Mouse (Mus musculus) mouse trophoblast stem cell (cell line): ENCODE measurements around the gene Cyp4f40.
"Not testable (repeated sequence)": the region's sequence is repeated elsewhere in the genome, so short reads cannot be mapped to it uniquely, and the experiment has no call there.

Experiments used
- in situ Hi-C, 2 experiments: fragments of 300-500 bp; cut with MseI, MboI; formaldehyde crosslinking; loops; 2 replicates in 1 of 2; 3 replicates in 1 of 2; pipeline ENCODE4 v1.15.1; 2025

The Cyp4f40 gene

DNA sequence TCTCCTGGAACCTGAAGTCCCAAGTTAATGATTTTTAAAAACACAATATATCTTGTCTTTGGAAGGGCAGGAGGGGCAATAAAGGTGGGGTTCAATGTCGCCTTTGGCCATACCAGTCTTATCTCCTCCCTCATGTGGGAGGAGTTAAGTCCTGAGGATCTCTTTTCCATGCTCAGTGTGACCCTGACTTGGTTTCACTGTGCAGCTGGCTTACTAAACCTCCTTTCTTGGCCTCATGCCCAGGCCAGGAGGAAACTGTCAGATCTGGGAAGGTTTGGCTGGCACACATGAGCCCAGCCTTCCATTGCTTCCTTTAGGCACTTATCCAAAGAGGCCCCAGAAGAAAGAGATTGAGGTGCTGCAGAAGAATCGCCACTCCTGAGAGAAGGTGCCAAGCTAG, at the start of gene Cyp4f40:
TSS of gene Cyp4f40 (plus strand) at position 189 of the 400 bp plus-strand sequence.
- in situ Hi-C loops = no loop called here

DNA sequence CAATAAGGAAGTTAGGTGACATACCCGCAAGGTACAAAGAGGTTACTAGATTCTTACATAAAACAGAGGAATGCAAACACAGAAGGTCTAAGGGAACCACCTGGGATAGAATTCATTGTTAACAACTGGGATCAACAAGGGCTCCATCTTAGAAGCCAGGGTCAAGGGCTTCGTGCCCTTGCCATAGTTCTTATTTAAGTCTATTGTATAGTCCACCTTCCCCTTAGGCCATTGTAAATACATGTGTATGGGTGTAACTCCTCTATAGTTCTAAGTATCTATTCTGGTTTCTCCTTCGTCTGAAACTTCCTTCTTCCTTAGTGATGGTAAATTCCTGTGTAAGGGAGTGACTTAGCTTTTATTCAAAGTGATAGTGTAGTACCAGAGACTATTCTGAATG, 48.5 kb upstream of the Cyp4f40 start:
- in situ Hi-C loops = not testable (repeated sequence)

DNA sequence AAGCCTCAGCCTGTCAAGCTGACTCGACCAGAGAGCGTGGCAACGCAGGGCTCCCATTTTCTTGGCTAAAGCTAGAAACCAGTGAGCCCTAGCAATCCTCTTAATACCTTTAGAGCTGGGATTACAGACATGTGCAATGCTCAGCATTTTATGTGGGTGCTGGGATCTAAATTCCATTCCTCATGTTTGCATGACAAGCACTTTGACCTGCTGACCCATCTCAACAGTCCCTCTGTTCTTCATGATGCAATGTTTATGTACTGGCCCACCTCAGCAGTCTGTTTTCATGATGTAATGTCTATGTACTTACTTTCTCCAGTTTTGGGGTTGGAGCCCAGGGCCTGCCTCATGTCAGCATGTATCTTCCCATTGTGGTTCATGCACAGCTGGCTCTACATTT, 47.8 kb upstream of the Cyp4f40 start:
- in situ Hi-C loops = no loop called here

DNA sequence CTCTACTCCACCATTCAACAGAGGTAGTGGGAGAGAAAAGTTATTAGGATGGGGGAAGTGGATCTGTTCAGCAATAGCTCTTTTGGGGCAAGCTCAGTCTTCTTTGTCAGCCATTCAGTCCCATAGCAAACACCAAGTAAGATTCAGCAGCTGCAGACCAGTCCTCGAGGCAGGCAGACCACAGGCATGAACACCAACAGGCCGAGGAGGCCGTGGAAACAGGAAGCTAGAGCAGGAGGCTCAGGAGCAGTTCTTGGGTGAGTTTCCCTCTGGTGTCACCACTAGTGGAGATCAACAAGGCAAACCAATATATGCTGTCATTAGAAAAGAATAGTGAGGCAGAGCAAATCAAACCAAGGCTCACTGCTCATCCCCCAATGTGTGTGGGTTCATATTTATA, 46.3 kb upstream of the Cyp4f40 start:
- in situ Hi-C loops = no loop called here

DNA sequence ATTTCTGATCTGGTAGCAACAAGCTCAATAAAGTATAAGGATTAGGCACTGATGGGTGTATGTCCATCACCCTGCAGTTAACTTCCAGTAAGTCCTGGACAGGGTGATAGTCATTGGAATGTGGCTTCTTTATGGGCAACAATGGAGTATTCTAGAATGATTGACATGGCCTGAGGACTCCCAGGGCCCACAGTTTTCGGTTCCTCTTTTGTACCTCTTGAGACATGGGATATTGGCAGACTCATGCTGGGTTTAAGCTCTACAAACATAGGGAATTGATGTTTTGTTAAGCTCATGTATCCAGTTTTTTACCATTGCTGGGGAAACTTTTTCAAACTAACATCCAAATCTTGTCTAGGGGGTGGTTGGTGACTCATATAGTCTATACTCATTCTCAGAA, 41.4 kb upstream of the Cyp4f40 start:
- in situ Hi-C loops = no loop called here

DNA sequence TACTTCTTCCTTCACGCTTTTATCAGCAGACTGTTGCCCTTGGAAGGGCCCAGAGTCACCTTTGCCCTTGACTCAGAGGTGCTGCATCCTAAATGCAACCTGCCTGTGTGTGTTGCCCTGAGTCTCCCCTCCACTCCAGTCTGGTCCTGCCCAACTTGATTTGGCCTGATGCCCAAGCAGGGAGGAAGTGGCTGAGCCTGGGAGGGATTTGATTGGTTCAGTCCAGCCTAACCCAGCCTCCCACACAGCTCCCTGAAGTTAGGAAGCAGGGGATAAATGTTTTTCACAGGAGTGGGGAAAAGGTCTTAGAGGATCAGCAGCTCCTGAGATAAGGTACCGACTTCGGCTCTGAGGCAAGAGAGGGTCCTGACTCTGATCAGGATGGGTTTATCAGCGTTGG, 37.7 kb upstream of the Cyp4f40 start, which contains the start of gene Cyp4f37:
TSS of gene Cyp4f37 (plus strand) at position 292 of the 400 bp plus-strand sequence.
- in situ Hi-C loops = not testable (repeated sequence)

DNA sequence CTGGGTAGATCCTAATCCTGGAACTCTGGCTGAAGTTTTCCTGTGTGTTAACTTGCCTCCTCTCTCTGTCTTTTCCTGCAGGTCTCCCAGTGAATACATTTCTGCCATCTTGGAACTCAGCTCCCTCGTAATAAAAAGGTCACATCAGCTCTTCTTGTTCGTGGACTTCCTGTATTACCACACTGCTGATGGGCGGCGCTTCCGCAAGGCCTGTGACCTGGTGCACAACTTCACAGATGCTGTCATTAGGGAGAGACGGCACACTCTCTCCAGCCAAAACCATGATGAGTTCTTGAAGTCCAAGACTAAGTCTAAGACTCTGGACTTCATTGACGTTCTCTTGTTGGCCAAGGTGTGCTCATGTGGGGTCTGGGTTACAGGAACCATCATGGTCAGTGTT, 29.0 kb upstream of the Cyp4f40 start:
- in situ Hi-C loops = loop anchor here (5.0 kb wide), 1 partner anchor 82 kb away; no protein-coding TSS in a partner anchor

DNA sequence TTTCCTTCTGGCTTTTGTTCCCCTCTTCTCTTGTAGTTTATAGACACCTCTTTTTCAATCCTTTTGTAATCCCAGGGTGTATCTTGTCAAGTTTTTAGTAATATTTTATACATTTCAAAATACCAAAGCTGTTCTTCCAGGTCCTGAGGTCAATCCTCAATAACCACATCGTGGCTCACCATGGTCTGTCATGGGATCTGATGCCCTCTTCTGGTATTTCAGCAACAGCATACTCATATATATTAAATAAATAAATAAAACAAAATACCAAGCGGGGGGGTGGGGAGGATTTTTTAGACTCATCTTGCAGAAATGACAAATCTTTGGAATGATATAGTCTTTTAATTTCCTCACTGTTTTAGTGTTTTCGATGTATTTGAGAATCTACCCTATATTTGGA, 26.8 kb upstream of the Cyp4f40 start:
- in situ Hi-C loops = loop anchor here (5.0 kb wide), 1 partner anchor 85 kb away; no protein-coding TSS in a partner anchor

DNA sequence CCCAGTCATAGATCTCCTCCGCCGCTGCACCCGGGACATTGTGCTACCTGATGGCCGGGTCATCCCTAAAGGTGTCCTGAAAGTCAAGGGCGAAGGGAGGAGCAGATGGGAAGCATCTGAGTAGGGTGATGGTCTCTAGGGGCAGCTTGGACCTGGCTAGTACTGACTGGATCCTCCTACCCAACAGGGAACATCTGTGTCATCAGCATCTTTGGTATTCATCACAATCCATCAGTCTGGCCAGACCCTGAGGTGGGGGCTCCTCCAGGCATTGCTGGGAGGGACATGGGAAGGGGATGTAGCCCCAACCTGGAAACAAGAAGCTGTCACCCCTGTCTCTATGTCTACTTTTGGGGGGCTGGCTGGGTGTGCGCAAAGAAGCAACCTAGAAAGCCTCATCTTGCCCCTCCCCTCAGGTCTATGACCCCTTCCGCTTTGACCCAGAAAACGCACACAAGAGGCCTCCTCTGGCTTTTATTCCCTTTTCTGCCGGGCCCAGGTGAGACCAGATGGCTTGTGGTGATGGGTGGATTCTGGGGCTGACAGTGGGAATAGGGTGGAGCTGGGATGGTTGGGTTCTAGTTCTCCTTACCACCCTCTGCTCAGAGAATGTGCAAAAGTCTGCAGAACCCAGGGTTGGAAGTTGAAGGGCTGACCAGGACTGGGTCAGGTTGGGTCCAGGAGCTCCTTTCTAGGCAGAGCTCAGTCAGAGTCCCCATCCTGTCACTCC, 24.3 kb upstream of the Cyp4f40 start:
- in situ Hi-C loops = loop anchor here (5.0 kb wide), 1 partner anchor 87 kb away; no protein-coding TSS in a partner anchor

DNA sequence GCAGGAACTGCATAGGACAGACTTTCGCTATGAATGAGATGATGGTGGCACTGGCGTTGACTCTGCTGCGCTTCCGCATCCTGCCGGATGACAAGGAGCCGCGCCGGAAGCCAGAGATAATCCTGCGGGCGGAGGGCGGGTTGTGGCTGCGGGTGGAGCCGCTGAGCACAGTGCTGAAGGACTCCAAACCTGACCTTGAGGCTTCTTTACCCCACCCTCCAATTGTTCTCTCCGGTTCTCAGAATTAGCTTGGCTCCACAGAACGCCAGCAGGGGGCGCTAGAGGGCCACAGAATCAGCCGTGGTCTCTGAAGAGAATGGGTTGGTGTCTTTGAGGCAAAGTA, 23.8 kb upstream of the Cyp4f40 start:
- in situ Hi-C loops = loop anchor here (5.0 kb wide), 1 partner anchor 88 kb away; no protein-coding TSS in a partner anchor

DNA sequence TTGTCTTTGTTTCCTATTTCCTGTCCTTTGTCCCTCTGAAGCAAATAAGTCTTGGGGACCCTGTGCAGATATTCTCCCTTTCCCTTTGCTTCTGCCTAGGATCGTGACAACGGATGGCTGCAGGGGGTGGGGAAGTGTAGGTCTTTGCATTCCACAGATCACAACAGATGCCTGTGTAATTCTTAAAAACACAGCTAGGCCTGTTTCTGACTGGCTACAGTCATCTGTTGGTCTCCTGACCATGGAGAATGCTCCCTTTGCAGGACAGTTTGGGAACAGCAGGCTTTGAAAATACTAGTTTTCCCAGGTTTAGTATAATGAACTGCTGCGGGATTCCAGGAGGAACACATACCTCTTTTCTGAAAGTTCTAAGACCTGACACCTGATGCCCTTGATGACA, 22.4 kb upstream of the Cyp4f40 start:
- in situ Hi-C loops = no loop called here

DNA sequence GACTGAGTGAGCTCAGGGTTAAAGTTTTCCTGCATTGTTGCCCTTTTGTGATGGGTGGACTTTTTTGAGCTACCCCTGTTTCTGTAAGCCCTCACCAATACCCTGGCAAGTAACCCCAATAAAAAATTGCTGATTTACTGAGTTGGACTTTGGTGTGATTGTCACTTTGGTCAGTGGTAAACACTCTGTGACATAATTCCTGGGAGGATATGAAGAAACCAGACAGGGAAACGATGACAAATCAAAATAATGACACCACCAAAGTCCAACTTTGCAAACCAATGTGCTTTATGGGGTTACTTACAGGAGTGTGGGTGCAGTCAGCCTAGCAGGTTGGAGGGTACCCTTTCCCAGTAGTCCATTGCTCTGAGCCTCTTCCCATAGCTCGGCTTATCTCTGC, 21.5 kb upstream of the Cyp4f40 start:
- in situ Hi-C loops = no loop called here

DNA sequence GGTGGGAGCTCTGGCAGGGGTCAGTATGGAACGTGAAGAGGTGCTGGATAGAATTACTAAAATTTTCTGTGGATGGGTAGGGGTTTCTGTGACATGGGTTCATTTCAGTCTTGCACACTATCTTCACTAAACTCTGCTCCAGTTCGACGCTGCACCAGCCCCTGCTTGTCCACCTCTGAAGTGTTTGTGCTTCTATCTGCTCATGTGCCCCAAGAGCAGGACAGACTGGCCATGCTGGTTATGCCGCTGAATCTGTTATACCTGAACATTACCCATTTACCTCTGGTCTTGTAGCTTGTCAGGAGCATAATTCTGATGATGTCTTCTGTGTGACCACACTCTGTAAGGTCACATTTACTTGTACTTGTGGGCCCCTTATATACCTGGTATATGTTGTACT, 12.1 kb upstream of the Cyp4f40 start:
- in situ Hi-C loops = no loop called here

DNA sequence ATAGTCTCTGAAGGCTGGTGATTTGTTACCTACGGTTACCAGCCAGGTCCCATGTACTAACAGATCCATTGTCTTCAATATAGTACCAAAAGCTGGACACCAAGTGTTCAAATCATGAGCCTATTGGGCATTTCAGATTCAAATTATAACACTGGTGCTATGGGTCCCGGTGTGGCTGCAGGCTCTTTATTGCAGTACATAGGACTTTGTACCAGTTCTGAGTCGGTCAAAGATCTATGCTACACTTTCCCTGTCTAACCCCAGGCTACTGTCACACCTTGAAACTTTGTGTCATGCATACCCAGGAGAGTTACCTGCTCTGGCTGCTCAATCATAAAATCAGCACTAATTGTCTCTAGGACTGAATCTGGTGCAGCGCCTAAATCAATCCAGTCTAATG, 4.8 kb upstream of the Cyp4f40 start:
- in situ Hi-C loops = no loop called here

DNA sequence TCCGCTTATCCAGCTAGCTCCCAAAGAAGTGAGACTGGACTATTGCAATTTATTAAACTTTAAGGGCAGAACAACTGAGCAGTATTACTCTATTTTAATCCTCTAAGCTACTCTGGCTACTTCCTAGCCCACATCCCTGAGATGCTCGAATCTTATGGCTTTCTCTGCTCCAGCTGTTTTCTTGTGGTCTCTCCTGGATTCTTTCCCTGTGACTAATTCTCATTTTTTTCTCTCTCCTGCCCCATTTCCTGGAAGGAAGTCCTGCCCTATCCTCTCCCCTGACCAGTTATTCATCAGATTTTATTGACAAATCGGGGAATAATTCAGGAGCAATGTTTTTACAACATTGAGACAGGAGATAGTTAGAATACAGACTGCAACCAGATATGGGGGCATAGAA, 1.7 kb upstream of the Cyp4f40 start:
- in situ Hi-C loops = no loop called here

DNA sequence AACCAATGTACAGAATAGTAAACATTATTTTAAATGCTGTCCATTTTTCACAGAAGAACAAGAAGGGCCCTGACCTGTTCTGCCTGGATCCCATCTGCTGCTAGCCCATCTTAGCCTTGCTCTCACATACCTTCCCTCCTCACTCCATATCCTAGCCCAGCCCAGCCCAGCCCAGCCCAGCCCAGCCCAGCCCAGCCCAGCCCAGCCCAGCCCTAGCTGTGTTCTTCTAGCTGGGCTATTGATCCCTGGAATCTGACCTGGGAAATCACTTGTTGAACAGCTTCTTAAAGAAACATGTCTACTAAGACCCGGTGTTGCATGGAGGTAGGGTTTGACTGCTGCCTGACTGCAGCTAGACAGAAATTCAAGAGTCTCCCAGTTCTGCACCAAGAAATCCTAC, 454 bp upstream of the Cyp4f40 start:
- in situ Hi-C loops = no loop called here

DNA sequence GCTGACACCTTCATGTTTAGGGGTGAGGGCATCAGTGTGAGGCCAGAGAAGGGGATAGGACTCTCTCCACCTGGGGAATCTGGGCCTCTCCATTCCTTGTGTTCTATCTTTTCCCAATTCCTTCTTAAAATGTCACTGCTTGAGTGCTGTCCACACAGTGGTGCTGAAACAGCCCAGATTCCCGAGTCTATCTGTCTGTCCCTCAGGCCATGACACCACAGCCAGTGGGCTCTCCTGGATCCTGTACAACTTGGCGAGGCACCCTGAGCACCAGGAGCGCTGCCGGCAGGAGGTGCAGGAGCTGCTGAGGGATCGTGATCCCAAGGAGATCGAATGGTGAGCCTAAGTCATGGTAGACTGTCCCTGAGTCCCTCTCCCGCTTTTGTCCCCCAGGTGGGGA, 15.3 kb downstream of the Cyp4f40 start:
- in situ Hi-C loops = no loop called here

DNA sequence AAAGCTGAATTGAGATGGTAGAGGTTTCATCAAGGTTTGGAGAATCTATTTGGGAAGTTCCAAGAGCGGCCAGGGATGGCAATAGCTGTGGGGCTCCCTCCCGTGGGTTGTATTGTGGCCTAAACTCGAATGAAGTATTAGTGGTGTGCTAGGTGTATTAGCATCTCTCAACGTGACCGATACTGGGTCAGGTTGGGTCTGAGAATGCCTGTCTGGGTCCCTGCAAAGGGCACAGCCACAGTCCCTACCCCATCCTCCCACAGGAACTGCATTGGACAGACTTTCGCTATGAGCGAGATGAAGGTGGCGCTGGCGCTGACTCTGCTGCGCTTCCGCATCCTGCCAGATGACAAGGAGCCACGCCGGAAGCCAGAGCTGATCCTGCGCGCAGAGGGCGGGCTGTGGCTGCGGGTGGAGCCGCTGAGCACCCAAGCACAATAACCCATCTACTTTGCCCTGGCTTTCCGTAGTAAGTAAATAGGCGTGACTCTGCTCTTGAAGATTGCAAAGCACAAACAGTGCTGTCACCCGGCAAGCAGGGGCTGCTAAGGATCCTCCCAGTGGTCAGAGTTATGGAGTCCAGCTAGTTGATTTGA, 17.4 kb downstream of the Cyp4f40 start:
- in situ Hi-C loops = no loop called here

DNA sequence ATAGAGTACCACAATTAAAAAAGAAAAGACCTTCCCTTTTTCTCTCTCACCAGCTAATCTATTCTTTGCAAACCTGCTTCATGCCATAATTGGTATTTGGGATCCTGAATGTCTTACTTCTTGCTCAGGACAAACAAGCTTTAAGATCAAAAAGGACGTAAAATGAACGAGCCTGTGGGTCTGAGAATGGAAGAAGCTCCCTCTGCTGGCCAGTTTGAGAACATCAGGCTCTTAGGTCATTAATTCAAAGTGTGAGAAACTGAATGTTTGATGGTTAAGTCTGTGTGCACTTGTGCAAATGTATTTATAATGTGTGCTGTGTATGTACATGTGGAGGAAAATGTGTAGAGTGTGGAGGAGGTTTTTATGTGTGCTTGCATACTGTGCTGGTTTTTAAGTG, 21.7 kb downstream of the Cyp4f40 start:
- in situ Hi-C loops = no loop called here

DNA sequence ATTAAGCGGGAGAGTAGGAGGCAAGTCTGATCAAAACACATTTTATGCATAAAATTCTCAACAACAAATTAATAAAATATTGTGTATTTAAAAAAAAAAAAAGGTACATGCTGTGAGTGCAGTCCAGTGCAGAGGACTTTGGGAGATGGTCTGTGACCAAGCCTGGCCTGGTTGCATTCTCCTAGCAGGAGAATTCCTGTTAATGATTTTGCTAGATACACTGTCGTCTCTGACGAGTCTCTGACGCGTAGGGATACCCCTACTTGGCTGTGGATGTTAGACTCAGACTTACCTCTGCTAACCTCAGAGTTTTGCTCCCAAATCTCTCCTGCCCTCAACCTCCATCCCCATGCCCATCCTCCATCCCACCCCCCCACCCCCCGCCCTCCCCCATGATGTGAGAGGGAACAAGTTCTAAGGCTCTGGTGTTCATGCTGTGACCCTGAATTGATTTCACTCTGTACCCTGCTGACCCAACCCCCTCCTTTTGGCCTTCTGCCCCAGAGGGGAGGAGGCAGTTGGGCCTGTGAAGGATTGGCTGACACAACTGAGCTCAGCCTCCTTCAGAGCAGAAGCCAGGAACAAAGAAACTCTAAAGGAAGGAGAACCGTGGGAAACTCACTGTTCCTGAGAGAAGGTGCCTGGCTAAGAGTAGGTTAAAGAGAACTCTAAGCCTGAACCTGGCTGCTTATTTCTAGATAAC, 26.5 kb downstream of the Cyp4f40 start, which contains the start of gene Cyp4f15:
TSS of gene Cyp4f15 (plus strand) at position 580 of the 703 bp plus-strand sequence.
- in situ Hi-C loops = no loop called here

DNA sequence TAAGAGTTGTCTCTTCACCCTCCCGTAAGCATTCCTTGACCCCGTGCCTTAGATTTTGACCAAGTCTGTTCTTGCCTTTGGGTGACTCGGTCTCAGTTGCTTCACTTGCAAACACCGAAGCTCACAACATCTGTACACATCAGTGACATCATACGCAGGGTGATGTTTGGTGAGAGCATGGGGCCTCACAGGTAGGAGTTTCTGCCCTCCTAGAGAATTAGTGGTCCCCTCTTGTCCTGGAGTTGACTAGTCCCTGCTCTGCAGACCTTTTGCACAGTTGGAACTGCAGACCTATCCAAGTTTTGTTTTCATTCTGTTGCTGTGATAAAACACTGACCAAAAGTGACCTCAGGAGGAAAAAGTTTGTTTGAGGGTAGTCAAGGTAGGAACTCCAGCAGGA, 28.0 kb downstream of the Cyp4f40 start:
- in situ Hi-C loops = no loop called here

DNA sequence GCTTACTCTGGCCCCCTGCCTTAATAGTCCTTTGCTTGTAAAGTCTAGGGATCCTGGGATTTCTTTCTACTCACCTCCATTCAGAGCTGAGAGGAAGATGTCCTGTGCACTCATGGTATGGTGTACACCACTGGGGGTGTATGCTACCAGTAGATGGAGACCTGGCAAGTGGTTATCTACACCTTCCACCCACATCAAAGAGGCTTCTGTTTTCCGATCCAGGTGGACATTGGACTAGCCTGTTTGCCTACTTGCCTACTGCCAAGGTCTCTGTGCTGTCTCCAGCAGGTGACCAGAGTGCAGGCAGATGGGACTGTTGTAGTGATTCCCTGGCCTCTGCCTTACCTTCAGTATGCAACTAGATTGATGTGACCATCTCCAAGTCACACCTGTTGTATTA, 32.3 kb downstream of the Cyp4f40 start:
- in situ Hi-C loops = no loop called here

DNA sequence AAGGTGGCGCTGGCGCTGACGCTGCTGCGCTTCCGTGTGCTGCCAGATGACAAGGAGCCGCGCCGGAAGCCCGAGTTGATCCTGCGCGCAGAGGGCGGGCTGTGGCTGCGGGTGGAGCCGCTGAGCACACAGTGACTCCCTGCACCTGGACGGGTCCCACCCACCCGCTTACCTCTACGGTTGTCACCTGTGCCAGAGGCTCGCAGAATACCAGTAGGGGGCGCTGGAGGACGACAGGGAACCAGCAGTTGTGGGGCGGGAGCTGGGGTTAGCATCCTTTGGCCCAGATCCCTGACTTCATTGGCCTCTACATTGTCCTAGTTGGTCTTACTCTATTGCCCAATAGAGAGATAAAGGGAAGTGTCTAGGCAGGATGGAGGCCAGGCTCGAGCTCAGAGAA, 44.1 kb downstream of the Cyp4f40 start:
- in situ Hi-C loops = no loop called here
